Mouse (Mus musculus) liver, embryonic 14.5 days (tissue): ENCODE data around the gene Sema6b. TPM values are rescaled to one million over a fixed set of nuclear protein-coding genes. Genes with fewer than 3 reads are reported as not detected.
"Not testable (repeated sequence)": the region's sequence is repeated elsewhere in the genome, so short reads cannot be mapped to it uniquely, and the experiment has no call there.

Source experiments
- ATAC-seq: fragments of 200-750 bp; cut with Nextera tagmentation; 2 replicates; pipeline ENCODE4 v1.8.0; 2017; ENCODE audit warnings: moderate number of reproducible peaks, mild to moderate bottlenecking, moderate library complexity; ENCODE audit not compliant: insufficient read depth
- DNase-seq, 3 experiments: peaks; one replicate each; pipeline ENCODE4 v3.0.0-alpha.2; 2012 to 2013; ENCODE audit warnings: low read depth in 3 of 3, low spot score in 3 of 3
- H3K27ac ChIP-seq: fragments of 300-500 bp; sonication (generic); 2 replicates; pipeline ENCODE4 v1.5.1; 2014; ENCODE audit warnings: moderate library complexity, mild to moderate bottlenecking, control low read depth, inconsistent platforms
- H3K27me3 ChIP-seq: fragments of 300-500 bp; sonication (generic); 2 replicates; pipeline ENCODE4 v1.6.1; 2014; ENCODE audit warnings: mild to moderate bottlenecking, low read length, moderate library complexity; ENCODE audit not compliant: control insufficient read depth, insufficient read depth
- H3K36me3 ChIP-seq: fragments of 300-500 bp; sonication (generic); replicated peaks from 2 replicates; pipeline ENCODE4 v1.6.1; 2014; ENCODE audit warnings: low read depth; ENCODE audit not compliant: control insufficient read depth, insufficient read depth
- H3K4me1 ChIP-seq, 2 experiments: fragments of 200-500 bp in 1 of 2; fragments of 300-500 bp in 1 of 2; sonication (generic) in 1 of 2; replicated peaks; 2 replicates each; pipeline ENCODE4 v1.6.1; 2012 to 2014; ENCODE audit warnings: antibody characterized with exemption in 1 of 2, inconsistent platforms in 1 of 2, low read length in 1 of 2; ENCODE audit not compliant: control insufficient read depth in 2 of 2, insufficient read depth in 2 of 2
- H3K4me2 ChIP-seq: fragments of 300-500 bp; sonication (generic); 2 replicates; pipeline ENCODE4 v1.6.1; 2014; ENCODE audit warnings: low read depth, mild to moderate bottlenecking, control low read depth, moderate library complexity
- H3K4me3 ChIP-seq, 2 experiments: fragments of 200-500 bp in 1 of 2; fragments of 300-500 bp in 1 of 2; sonication (generic) in 1 of 2; 2 replicates each; pipeline ENCODE4 v1.5.1; 2012 to 2014; ENCODE audit warnings: low read depth in 2 of 2, low read length in 2 of 2, mild to moderate bottlenecking in 2 of 2, control low read depth in 1 of 2, inconsistent platforms in 1 of 2, moderate library complexity in 1 of 2; ENCODE audit not compliant: insufficient read depth in 1 of 2
- H3K9ac ChIP-seq: fragments of 300-500 bp; sonication (generic); replicated peaks from 2 replicates; pipeline ENCODE4 v1.6.1; 2014; ENCODE audit warnings: mild to moderate bottlenecking, control low read depth, moderate library complexity
- H3K9me3 ChIP-seq: fragments of 300-500 bp; sonication (generic); 2 replicates; pipeline ENCODE4 v1.6.1; 2016; ENCODE audit warnings: low read length, mixed read lengths; ENCODE audit not compliant: control insufficient read depth
- CTCF ChIP-seq: IDR thresholded peaks from 2 replicates; pipeline ENCODE4 v1.5.1; 2016; ENCODE audit warnings: antibody characterized with exemption, low read depth, control low read depth
- EP300 ChIP-seq: IDR thresholded peaks from 2 replicates; pipeline ENCODE4 v1.6.1; 2016; ENCODE audit warnings: antibody characterized with exemption, low read depth
- WGBS: fragments of 180-500 bp; shearing (Covaris S2); extraction: QIAGEN DNeasy Blood & Tissue Kit; methylation state at CpG from one replicate; pipeline ENCODE4 v1.1.7; 2014; ENCODE audit not compliant: insufficient replicate concordance; 5-methylcytosine and 5-hydroxymethylcytosine counted together
- polyA plus RNA-seq, 2 experiments: library from polyadenylated mRNA; depleted of rRNA in 1 of 2; stranded (reverse) in 1 of 2; unstranded in 1 of 2; fragments of >200 nt; fragmentation: Nextera tagmentation in 1 of 2; extraction: Ambion mirVana in 1 of 2; gene quantifications; 2 replicates each; pipeline versions ENCODE4 v1.2.1 to v1.2.3; 2012 to 2014

Sema6b gene
- polyA plus RNA-seq, 2 experiments, result 0.43 to 0.92 TPM

DNA sequence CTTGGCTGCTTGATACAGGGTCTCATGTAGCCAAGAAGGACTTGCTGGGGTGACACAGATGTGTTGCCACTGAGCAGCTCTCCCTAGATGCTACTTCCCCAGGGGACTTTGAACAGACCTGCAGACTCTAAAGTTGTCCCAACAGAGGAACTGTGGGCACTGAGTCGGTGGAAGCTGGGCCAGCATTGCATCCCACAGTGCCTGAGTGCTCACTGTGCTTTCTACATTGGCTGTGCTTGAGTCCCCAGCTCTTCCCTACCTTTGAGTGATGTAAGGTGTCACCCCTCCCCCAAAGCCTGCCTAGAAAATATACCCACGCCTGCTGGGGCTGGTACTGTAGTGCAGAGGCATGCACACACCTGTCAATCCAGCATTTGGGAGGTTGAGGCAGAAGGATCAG is 32.4 kb downstream of the Sema6b start:
- DNase-seq, result no peak
- Histone ChIP-seq H3K9ac (no peak overlapping the region), H3K4me2 (no peak overlapping the region), H3K27me3 (no peaks in the 10 kb centered on the region), H3K27ac (no peak overlapping the region), H3K4me1 (no peaks in the 10 kb centered on the region), H3K36me3 (no peaks in the 10 kb centered on the region), H3K9me3 (no peaks in the 10 kb centered on the region), H3K4me3 (no peak overlapping the region)
- 53% methylated on average over 2 of the region's 2 CpGs for WGBS
- TF ChIP-seq EP300 (no peak), CTCF (no peak)
- no peak for ATAC-seq

DNA sequence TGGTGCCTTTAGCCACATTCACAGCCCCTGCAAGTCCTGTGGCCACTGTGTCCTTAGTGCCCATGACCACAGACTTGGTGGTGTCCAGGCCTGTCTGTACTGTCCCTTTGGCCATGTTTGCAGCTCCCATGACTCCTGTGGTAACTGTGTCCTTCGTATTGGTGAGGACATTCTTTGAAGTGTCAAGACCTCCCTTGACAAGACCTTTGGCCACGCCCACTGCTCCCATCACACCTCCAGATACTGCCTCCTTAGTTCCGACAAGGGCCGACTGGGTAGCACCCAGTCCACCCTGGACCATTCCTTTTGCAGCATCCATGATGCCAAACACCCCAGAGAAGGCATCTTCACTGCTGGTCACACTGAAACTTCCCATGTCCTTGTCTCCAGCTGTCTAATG is 33.2 kb downstream of the Sema6b start:
- ATAC-seq (no peak), DNase-seq (no peak)
- TF ChIP-seq CTCF (no peak), EP300 (no peak)
- no peaks in the 10 kb centered on the region for H3K9me3 ChIP-seq
- no peak overlapping the region for H3K4me3 ChIP-seq
- no peak overlapping the region for H3K9ac ChIP-seq
- 53% methylated on average over 4 of the region's 4 CpGs for WGBS
- no peaks in the 10 kb centered on the region for H3K4me1 ChIP-seq
- no peaks in the 10 kb centered on the region for H3K36me3 ChIP-seq
- H3K4me2 ChIP-seq, result no peak overlapping the region
- no peak overlapping the region for H3K27ac ChIP-seq
- H3K27me3 ChIP-seq, result no peaks in the 10 kb centered on the region

DNA sequence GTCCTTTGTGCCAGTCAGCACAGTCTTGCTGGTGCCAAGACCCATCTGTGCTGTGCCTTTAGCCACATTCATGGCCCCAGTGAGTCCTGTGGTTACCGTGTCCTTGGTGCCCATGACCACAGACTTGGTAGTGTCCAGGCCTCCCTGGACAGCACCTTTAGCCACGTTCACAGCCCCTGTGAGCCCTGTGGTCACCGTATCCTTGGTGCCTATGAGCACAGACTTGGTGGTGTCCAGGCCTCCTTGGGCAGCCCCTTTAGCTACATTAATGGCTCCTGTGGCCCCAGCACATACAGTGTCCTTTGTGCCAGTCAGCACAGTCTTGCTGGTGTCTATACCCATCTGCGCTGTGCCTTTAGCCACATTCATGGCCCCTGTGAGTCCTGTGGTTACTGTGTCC is 33.7 kb downstream of the Sema6b start:
- not testable (repeated sequence) for H3K27ac ChIP-seq, DNase-seq, H3K4me3 ChIP-seq, ATAC-seq, H3K9me3 ChIP-seq, H3K4me1 ChIP-seq, H3K36me3 ChIP-seq, H3K9ac ChIP-seq, H3K4me2 ChIP-seq, H3K27me3 ChIP-seq
- 84% methylated on average over 4 of the region's 4 CpGs for WGBS

DNA sequence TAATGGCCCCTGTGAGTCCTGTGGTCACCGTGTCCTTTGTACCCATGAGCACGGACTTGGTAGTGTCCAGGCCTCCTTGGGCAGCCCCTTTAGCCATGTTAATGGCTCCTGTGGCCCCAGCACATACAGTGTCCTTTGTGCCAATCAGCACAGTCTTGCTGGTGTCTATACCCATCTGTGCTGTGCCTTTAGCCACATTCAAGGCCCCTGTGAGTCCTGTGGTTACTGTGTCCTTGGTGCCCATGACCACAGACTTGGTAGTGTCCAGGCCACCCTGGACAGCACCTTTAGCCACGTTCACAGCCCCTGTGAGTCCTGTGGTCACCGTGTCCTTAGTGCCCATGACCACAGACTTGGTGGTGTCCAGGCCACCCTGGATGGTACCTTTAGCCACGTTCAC is 35.3 kb downstream of the Sema6b start:
- not testable (repeated sequence) for H3K36me3 ChIP-seq, H3K27me3 ChIP-seq, H3K4me1 ChIP-seq, H3K9me3 ChIP-seq, H3K4me3 ChIP-seq, H3K4me2 ChIP-seq, ATAC-seq, H3K27ac ChIP-seq, DNase-seq, H3K9ac ChIP-seq
- 75% methylated on average over 2 of the region's 5 CpGs for WGBS

DNA sequence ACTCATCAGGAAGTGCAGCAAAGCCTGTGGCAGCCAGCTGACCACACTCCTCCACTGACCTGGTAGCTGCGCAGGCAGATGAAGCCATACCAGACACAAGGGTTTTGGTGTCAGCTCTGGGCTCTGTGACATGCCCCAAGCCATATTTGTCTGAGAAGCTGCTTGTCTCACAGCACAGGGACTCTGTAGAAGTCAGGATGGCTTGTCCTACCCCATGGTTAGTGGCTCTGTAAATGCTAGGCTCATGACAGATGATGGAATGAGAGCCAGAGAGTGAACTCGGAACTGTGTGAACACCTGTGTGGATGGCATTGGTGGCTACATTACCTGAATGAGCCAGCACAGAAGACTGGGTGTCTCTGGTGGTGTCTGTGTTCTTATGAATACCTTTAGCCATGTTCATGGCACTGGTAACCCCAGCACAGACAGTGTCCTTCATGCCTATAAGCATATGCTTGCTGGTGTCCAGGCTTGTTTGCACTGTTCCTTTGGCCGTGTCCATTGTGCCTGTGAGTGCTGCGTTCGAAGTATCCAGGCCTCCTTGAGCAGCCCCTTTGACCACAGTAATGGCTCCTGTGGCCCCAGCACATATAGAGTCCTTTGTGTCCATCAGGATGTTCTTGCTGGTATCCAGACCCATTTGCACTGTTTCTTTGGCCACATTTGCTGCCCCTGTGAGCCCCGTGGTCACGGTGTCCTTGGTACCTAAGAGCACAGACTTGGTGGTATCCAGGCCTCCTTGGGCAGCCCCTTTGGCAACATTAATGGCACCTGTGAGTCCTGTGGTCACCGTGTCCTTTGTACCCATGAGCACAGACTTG is 36.5 kb downstream of the Sema6b start:
- no peak for TF ChIP-seq EP300
- no peak for TF ChIP-seq CTCF
- H3K4me2 ChIP-seq, result no peak overlapping the region
- H3K4me3 ChIP-seq, result no peak overlapping the region
- 82% methylated on average over 8 of the region's 8 CpGs for WGBS
- H3K9ac ChIP-seq, result no peak overlapping the region
- H3K9me3 ChIP-seq, result no peaks in the 10 kb centered on the region
- H3K27me3 ChIP-seq, result no peaks in the 10 kb centered on the region
- peaks cover 7% of the 10 kb centered on the region for H3K36me3 ChIP-seq
- no peak for ATAC-seq
- H3K4me1 ChIP-seq, result no peaks in the 10 kb centered on the region
- no peak for DNase-seq
- no peak overlapping the region for H3K27ac ChIP-seq
